Mouse (Mus musculus) forebrain, embryonic 15.5 days (tissue): ENCODE results near the gene Itpka. TPM values are rescaled to one million over a fixed set of nuclear protein-coding genes. Genes with fewer than 3 reads are reported as not detected.

Source experiments
- ATAC-seq: fragments of 200-750 bp; cut with Nextera tagmentation; replicated peaks from 2 replicates; pipeline ENCODE4 v1.8.0; 2017; ENCODE audit warnings: mild to moderate bottlenecking, moderate TSS enrichment, moderate library complexity
- H3K27ac ChIP-seq: fragments of 300-500 bp; sonication (generic); replicated peaks from 2 replicates; pipeline ENCODE4 v1.5.1; 2015; ENCODE audit warnings: mild to moderate bottlenecking, inconsistent platforms
- H3K27me3 ChIP-seq: fragments of 300-500 bp; sonication (generic); 2 replicates; pipeline ENCODE4 v1.6.1; 2015; ENCODE audit warnings: inconsistent platforms
- H3K36me3 ChIP-seq: fragments of 300-500 bp; sonication (generic); 2 replicates; pipeline ENCODE4 v1.6.1; 2015; ENCODE audit warnings: mild to moderate bottlenecking, inconsistent platforms
- H3K4me1 ChIP-seq: fragments of 300-500 bp; sonication (generic); 2 replicates; pipeline ENCODE4 v1.6.1; 2015; ENCODE audit warnings: inconsistent platforms
- H3K4me2 ChIP-seq: fragments of 300-500 bp; sonication (generic); replicated peaks from 2 replicates; pipeline ENCODE4 v1.6.1; 2015; ENCODE audit warnings: mild to moderate bottlenecking, inconsistent platforms
- H3K4me3 ChIP-seq: fragments of 300-500 bp; sonication (generic); 2 replicates; pipeline ENCODE4 v1.5.1; 2015; ENCODE audit warnings: mild to moderate bottlenecking, inconsistent platforms
- H3K9ac ChIP-seq: fragments of 300-500 bp; sonication (generic); replicated peaks from 2 replicates; pipeline ENCODE4 v1.6.1; 2015; ENCODE audit warnings: mild to moderate bottlenecking, inconsistent platforms
- H3K9me3 ChIP-seq: fragments of 300-500 bp; sonication (generic); 2 replicates; pipeline ENCODE4 v1.6.1; 2016; ENCODE audit warnings: inconsistent platforms
- WGBS: fragments of 180-500 bp; shearing (Covaris S2); methylation state at CpG from one replicate; pipeline ENCODE4 v1.1.7; 2015; ENCODE audit warnings: mixed read lengths; 5-methylcytosine and 5-hydroxymethylcytosine counted together
- polyA plus RNA-seq: library from polyadenylated mRNA; unstranded; fragments of >200 nt; fragmentation: Nextera tagmentation; extraction: Ambion mirVana; gene quantifications from 2 replicates; pipeline ENCODE4 v1.2.1, GENCODE M21; 2015

Itpka gene
- polyA plus RNA-seq, 1 experiment from 2014 or later, result 1.3 TPM

- H3K27me3 ChIP-seq, result peaks cover 6% of the 10 kb centered on the region; the same call in 1 of the 2 replicates
- 23% methylated on average over 12 of the region's 12 CpGs for WGBS
- no peak overlapping the region for H3K4me2 ChIP-seq
- peaks cover 31% of the 10 kb centered on the region for H3K36me3 ChIP-seq
- no peak overlapping the region for H3K27ac ChIP-seq
- no peak overlapping the region for H3K4me3 ChIP-seq
- ATAC-seq, result no peak
- H3K4me1 ChIP-seq, result peaks cover 9% of the 10 kb centered on the region
- H3K9ac ChIP-seq, result no peak overlapping the region
- H3K9me3 ChIP-seq, result no peaks in the 10 kb centered on the region
Measured at GRCm38 (mm10) chr2:119737124-119737523, 5.0 kb upstream of the Itpka start.

DNA sequence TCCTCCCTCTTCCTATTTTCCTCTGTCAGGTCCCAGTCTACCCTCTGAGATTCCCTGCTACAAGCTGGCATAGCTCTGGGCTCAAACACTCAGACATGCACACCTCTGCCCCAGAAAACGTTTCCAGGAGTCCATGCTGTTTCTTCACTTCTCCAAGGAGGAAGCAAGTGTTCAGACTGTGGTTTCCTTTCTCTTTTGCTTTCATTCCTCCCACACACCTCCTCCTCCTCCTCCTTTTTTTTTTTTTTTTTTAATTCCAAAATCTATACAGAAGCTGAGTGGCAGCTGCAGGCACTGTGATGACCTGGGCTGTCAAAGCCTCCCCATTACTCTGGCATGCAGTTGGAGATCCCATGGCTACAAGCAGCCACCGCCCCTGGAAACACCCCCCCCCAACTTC is 1.6 kb upstream of the Itpka start:
- 17% methylated on average over 2 of the region's 2 CpGs for WGBS

DNA sequence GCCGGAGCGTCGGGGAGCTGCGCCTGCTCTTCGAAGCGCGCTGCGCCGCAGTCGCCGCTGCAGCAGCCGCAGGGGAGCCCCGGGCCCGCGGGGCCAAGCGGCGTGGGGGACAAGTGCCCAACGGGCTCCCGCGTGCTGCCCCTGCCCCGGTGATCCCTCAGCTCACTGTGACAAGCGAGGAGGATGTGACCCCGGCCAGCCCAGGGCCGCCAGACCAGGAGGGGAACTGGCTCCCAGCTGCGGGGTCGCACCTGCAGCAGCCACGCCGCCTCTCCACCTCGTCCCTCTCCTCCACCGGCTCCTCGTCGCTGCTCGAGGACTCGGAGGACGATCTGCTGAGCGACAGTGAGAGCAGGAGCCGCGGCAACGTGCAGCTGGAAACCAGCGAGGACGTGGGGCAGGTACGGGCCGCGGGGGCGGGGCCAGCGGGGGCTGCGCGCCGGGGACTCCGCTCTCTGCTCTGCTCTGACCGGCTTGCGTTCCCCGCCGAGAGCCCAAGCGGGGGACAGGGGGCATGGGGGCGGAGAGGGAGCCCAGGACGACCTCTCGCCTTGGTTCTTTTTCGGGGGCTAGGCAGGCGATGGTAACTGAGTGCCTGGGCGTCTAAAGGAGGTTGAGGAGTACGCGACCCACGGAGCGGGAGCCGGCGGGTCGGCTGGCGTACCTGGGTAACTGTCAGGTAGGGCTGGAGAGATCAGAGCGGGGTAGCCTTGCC is 481 bp downstream of the Itpka start:
- Histone ChIP-seq H3K27me3 (peaks cover 35% of the 10 kb centered on the region), H3K4me2 (peak overlapping the region; percentile 95), H3K9ac (peak overlapping the region; percentile 28), H3K27ac (no peak overlapping the region), H3K9me3 (no peaks in the 10 kb centered on the region), H3K4me1 (peaks cover 36% of the 10 kb centered on the region), H3K4me3 (peak overlapping the region; percentile 53), H3K36me3 (no peaks in the 10 kb centered on the region)
- under 1% methylated on average over 70 of the region's 70 CpGs for WGBS
- peak; percentile 31; the same call in 1 of the 2 replicates for ATAC-seq

More for the DNA sequence above, 1.6 kb upstream of the Itpka start:
- Histone ChIP-seq H3K36me3 (peaks cover 4% of the 10 kb centered on the region; the same call in 1 of the 2 replicates), H3K9ac (no peak overlapping the region), H3K9me3 (no peaks in the 10 kb centered on the region), H3K4me1 (peaks cover 36% of the 10 kb centered on the region), H3K27ac (no peak overlapping the region), H3K4me2 (no peak overlapping the region), H3K27me3 (peaks cover 33% of the 10 kb centered on the region), H3K4me3 (no peak overlapping the region)
- no peak for ATAC-seq

- WGBS, result 8% methylated on average over 22 of the region's 31 CpGs
- H3K4me1 ChIP-seq, result peaks cover 36% of the 10 kb centered on the region
- peaks cover 35% of the 10 kb centered on the region for H3K27me3 ChIP-seq
- H3K9me3 ChIP-seq, result no peaks in the 10 kb centered on the region
- peak overlapping the region; percentile 53 for H3K4me3 ChIP-seq
- H3K36me3 ChIP-seq, result no peaks in the 10 kb centered on the region
- H3K27ac ChIP-seq, result no peak overlapping the region
- 0 out of 2 replicates have a peak, but pooled peaks have one; percentile 15 for ATAC-seq
- peak overlapping the region; percentile 95 for H3K4me2 ChIP-seq
- peak overlapping the region; percentile 28; the same call in 1 of the 2 replicates for H3K9ac ChIP-seq
Measured at GRCm38 (mm10) chr2:119743176-119743807, 1.2 kb downstream of the Itpka start.

- Histone ChIP-seq H3K27ac (no peak overlapping the region), H3K4me1 (peaks cover 36% of the 10 kb centered on the region), H3K9ac (no peak overlapping the region), H3K9me3 (no peaks in the 10 kb centered on the region), H3K4me2 (peak overlapping the region; percentile 95), H3K27me3 (peaks cover 35% of the 10 kb centered on the region), H3K4me3 (peak overlapping the region; percentile 53), H3K36me3 (no peaks in the 10 kb centered on the region)
- ATAC-seq, result no peak
- WGBS, result 6% methylated on average over 22 of the region's 22 CpGs
Measured at GRCm38 (mm10) chr2:119743808-119744162, 1.6 kb downstream of the Itpka start.

GRCm38 (mm10) chr2:119744163-119745111 is 2.3 kb downstream of the Itpka start:
- WGBS, result 5% methylated on average over 44 of the region's 46 CpGs
- Histone ChIP-seq H3K4me3 (peak overlapping the region; percentile 53; the same call in 1 of the 2 replicates), H3K9ac (no peak overlapping the region)

GRCm38 (mm10) chr2:119745281-119745680 is 3.1 kb downstream of the Itpka start:
- WGBS, result 6% methylated on average over 1 of the region's 1 CpGs
- H3K4me2 ChIP-seq, result no peak overlapping the region
- H3K4me3 ChIP-seq, result no peak overlapping the region
- no peak for ATAC-seq
- no peak overlapping the region for H3K27ac ChIP-seq
- H3K36me3 ChIP-seq, result no peaks in the 10 kb centered on the region
- peaks cover 35% of the 10 kb centered on the region for H3K27me3 ChIP-seq
- peaks cover 36% of the 10 kb centered on the region for H3K4me1 ChIP-seq
- no peaks in the 10 kb centered on the region for H3K9me3 ChIP-seq
- H3K9ac ChIP-seq, result no peak overlapping the region

More at GRCm38 (mm10) chr2:119744163-119745111, 2.3 kb downstream of the Itpka start:
- Histone ChIP-seq H3K27me3 (peaks cover 35% of the 10 kb centered on the region), H3K27ac (no peak overlapping the region), H3K4me1 (peaks cover 36% of the 10 kb centered on the region), H3K4me2 (peak overlapping the region; percentile 95), H3K36me3 (no peaks in the 10 kb centered on the region), H3K9me3 (no peaks in the 10 kb centered on the region)
- ATAC-seq, result no peak

DNA sequence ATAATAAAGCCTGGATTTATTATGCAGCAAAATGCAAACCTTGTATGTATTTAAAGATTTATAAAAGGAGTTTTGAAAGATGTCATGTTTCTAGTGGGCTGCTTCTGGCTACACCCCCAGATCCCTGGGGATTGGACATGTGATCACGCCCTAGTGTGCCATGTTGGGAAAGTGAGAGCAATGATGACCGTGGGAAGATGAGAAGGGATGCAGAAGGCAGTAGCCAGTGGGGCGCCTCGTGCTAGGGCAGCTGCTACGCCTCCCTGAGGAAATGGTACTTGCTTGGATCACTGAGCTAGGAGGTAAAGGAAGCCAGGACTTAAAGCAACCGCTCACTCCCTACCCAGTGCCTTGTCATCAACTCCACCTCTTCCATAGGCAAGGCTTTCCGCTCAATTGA is 5.4 kb downstream of the Itpka start:
- Histone ChIP-seq H3K4me1 (peaks cover 24% of the 10 kb centered on the region), H3K27me3 (peaks cover 34% of the 10 kb centered on the region), H3K27ac (no peak overlapping the region), H3K36me3 (no peaks in the 10 kb centered on the region), H3K4me2 (no peak overlapping the region), H3K9me3 (no peaks in the 10 kb centered on the region), H3K9ac (no peak overlapping the region), H3K4me3 (no peak overlapping the region)
- no peak for ATAC-seq
- WGBS, result 83% methylated on average over 7 of the region's 7 CpGs

GRCm38 (mm10) chr2:119749260-119749659 is 7.1 kb downstream of the Itpka start:
- ATAC-seq, result no peak
- H3K27ac ChIP-seq, result no peak overlapping the region
- no peak overlapping the region for H3K9ac ChIP-seq
- WGBS, result 75% methylated on average over 13 of the region's 13 CpGs
- H3K4me1 ChIP-seq, result peaks cover 7% of the 10 kb centered on the region
- no peak overlapping the region for H3K4me2 ChIP-seq
- no peaks in the 10 kb centered on the region for H3K36me3 ChIP-seq
- H3K4me3 ChIP-seq, result no peak overlapping the region
- no peaks in the 10 kb centered on the region for H3K9me3 ChIP-seq
- peaks cover 18% of the 10 kb centered on the region for H3K27me3 ChIP-seq

DNA sequence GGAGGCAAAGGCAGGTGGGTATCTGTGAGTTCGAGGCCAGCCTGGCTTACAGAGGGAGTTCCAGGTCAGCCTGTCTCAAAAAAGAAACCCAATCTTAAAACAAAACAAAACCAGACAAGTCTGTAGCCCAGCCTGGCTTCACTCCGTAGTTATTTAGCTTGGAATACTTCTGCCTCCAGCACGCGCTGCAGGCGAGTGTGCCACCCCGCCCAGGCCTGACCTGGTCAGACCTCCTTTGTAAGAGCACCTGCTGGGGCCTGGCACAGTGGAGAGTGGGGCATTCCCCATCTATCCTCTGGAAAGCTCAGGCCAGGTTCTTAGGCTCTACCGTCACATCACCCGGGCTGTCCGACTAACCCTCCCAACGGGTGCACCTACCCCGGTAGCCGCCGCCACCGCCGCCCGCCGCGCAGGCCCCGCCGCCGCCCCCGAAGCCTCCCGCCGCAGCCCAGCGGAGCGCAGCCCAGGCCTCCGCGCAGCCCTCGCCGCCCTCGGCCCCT is 15.5 kb downstream of the Itpka start:
- Histone ChIP-seq H3K27ac (no peak overlapping the region), H3K9ac (peak overlapping the region; percentile 57), H3K4me2 (peak overlapping the region; percentile 100), H3K4me1 (peaks cover 16% of the 10 kb centered on the region), H3K36me3 (no peaks in the 10 kb centered on the region), H3K27me3 (peaks cover 43% of the 10 kb centered on the region), H3K9me3 (no peaks in the 10 kb centered on the region), H3K4me3 (peak overlapping the region; percentile 70)
- peak; percentile 49; the same call in 1 of the 2 replicates for ATAC-seq
- 4% methylated on average over 25 of the region's 31 CpGs for WGBS

DNA sequence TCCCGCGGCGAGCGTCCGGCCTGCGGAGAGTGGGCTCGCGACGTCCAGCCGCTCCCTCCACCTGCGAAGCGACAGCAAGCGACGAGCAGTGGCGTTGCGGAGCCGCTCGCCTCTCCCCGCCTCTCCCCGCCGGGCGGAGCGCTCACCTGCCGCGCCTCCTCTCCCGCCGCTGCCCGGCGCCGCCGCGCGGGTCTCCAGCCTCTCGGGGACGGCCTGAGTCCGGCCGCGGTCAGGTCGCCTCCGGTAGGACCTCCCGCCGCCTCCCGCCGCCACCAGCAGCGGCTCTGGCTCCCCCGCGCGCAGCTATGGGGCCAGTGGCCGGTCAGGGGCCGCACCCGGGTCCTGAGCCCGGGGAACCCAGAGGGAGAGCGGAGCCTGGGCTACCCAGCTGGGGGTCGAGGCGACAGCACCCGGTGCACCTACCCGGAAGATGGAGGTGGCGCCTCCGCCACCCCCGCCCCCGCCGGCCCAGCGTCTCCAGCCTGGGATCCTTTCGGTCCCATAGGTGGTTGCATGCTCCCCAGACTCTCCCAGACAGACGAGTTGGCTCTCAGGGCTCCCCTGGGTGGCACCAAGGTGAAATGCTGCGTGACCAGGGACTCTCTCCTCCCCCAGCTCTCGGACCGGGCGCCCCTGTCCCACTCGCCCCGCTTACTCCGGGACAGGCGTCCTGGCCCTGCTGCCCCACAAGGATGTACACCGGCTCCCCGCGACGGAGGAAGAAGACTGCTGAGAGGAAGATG is 16.1 kb downstream of the Itpka start:
- WGBS, result under 1% methylated on average over 58 of the region's 77 CpGs
- H3K27me3 ChIP-seq, result peaks cover 43% of the 10 kb centered on the region

More for the DNA sequence above, 16.1 kb downstream of the Itpka start:
- peak overlapping the region; percentile 100 for H3K4me2 ChIP-seq
- H3K27ac ChIP-seq, result no peak overlapping the region
- H3K9ac ChIP-seq, result peak overlapping the region; percentile 57
- peak overlapping the region; percentile 70 for H3K4me3 ChIP-seq
- peak; percentile 66 for ATAC-seq
- peaks cover 16% of the 10 kb centered on the region for H3K4me1 ChIP-seq
- H3K9me3 ChIP-seq, result no peaks in the 10 kb centered on the region
- no peaks in the 10 kb centered on the region for H3K36me3 ChIP-seq
